Mouse (Mus musculus) testis, postnatal 14 days (tissue): ENCODE results near the gene Soga1.
A peak's percentile ranks its signal among the peaks of the same experiment; 100 is the strongest.

Experiments
- DNase-seq: peaks from one replicate; pipeline ENCODE4 v3.0.0; 2021; ENCODE audit warnings: low spot score

Soga1 gene

GRCm38 (mm10) chr2:157078793-157079700, at the start of gene Soga1:
Soga1 (minus strand) TSS chr2:157079254.
- peak; percentile 75 for DNase-seq

GRCm38 (mm10) chr2:157128072-157128471, 49.0 kb upstream of the Soga1 start:
- DNase-seq: no peak

- no peak for DNase-seq
Observed at GRCm38 (mm10) chr2:157127370-157127769, 48.3 kb upstream of the Soga1 start.

GRCm38 (mm10) chr2:157125246-157125645, 46.2 kb upstream of the Soga1 start:
- DNase-seq: no peak

GRCm38 (mm10) chr2:157121766-157122165, 42.7 kb upstream of the Soga1 start:
- DNase-seq: no peak

GRCm38 (mm10) chr2:157119075-157119474, 40.0 kb upstream of the Soga1 start:
- DNase-seq: no peak

GRCm38 (mm10) chr2:157118556-157118955, 39.5 kb upstream of the Soga1 start:
- DNase-seq: no peak

- DNase-seq: no peak
Observed at GRCm38 (mm10) chr2:157116964-157117363, 37.9 kb upstream of the Soga1 start.

- DNase-seq: no peak
Observed at GRCm38 (mm10) chr2:157108236-157108635, 29.2 kb upstream of the Soga1 start.

- DNase-seq: no peak
Observed at GRCm38 (mm10) chr2:157104454-157104853, 25.4 kb upstream of the Soga1 start.

GRCm38 (mm10) chr2:157102256-157102655, 23.2 kb upstream of the Soga1 start:
- DNase-seq: no peak

- DNase-seq: no peak
Observed at GRCm38 (mm10) chr2:157101650-157102049, 22.6 kb upstream of the Soga1 start.

GRCm38 (mm10) chr2:157100319-157100605, 21.2 kb upstream of the Soga1 start:
- DNase-seq: no peak

GRCm38 (mm10) chr2:157099532-157100318, 20.7 kb upstream of the Soga1 start:
- DNase-seq: no peak

GRCm38 (mm10) chr2:157095005-157095755, 16.1 kb upstream of the Soga1 start:
- no peak for DNase-seq

GRCm38 (mm10) chr2:157092024-157092423, 13.0 kb upstream of the Soga1 start:
- no peak for DNase-seq

- DNase-seq: no peak
Observed at GRCm38 (mm10) chr2:157087536-157088317, 8.7 kb upstream of the Soga1 start.

GRCm38 (mm10) chr2:157086796-157087195, 7.7 kb upstream of the Soga1 start, which contains the start of gene Tldc2:
Tldc2 (plus strand) TSS chr2:157087055.
- DNase-seq: no peak

GRCm38 (mm10) chr2:157084831-157085585, 6.0 kb upstream of the Soga1 start:
- DNase-seq: no peak

GRCm38 (mm10) chr2:157081960-157082359, 2.9 kb upstream of the Soga1 start:
- no peak for DNase-seq

- no peak for DNase-seq
Observed at GRCm38 (mm10) chr2:157081331-157081730, 2.3 kb upstream of the Soga1 start.
